Mouse (Mus musculus): ENCODE results near the gene Ythdf2.

GRCm38 (mm10) chr4:132137013-132137412 lies 75.1 kb downstream of the Ythdf2 start:
- TF ChIP-seq CTCF (IDR thresholded peaks at IDR 0.05; ENCODE audit: insufficient read depth, low read depth, low read length): no peak
- no peak for TF ChIP-seq POLR2A (IDR thresholded peaks at IDR 0.05; ENCODE audit: insufficient read depth, low read depth, low read length)
